In the genomic region with DNA sequence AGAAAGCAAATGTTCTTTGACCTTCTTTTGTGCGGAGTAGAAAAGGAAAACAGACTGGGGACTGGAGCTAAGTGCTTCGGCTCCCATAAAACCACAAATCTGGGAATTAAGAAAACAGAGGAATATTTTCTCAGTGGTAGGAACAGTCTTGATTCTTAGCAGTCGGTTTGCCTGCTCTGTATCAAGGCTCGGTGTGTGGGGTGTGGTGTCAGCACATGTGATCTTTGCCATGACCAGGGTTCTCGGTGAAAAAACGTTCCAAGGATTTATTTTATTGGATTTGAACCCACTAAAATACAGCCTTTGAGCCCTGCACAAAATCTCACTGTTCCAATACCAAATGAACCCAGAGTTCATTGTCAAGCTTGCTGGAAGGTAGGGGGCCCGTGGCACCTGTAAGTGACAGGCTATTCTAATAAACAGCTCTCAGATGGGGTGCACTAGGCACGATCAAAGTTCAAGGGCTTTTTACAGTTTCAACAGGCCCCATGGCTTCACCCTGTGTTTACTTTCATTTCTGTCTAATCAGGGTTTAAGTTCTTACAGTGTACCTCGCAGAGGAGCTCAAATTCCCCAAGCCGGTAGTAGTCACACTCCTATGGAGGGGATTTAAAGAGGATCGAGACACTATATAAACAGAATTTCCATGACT, we compare ENCODE assay signal across 22 mouse cellular contexts.
DNase-seq lines count a peak whose midpoint lies in the region; ATAC-seq and TF ChIP-seq lines count a peak whose summit lies in the region.
"Had no signal": no experiment of that assay in that cellular context is flagged by ENCODE, and none has a peak within 500 bp of the region (broad histone marks: within the 10 kb centered on the region; RNA-seq: fewer than 3 reads in every experiment).

No protein-coding gene starts in this region.

- no peak for TF ChIP-seq POLR2A in lung, adult 2 months (IDR thresholded peaks at IDR 0.05; ENCODE audit: borderline replicate concordance, extremely low read depth, low read depth, low read length)
- no peak for TF ChIP-seq POLR2A in myocyte (IDR thresholded peaks at IDR 0.05; ENCODE audit: insufficient read length, low read depth)

- no peaks in the 10 kb centered on the region for H3K79me2 ChIP-seq in myocyte (ENCODE audit: control insufficient read depth, insufficient read depth)

- DNase-seq in kidney, postnatal 0 days (ENCODE audit: low spot score), result peak; percentile 23
- DNase-seq in kidney, postnatal 4 days, result no peak
- peak; percentile 59 for DNase-seq in lung, postnatal 0 days (ENCODE audit: low spot score)
- DNase-seq in lung, adult 2 months, result no peak
- DNase-seq in left cerebral cortex, adult 18-20 months (ENCODE audit: low spot score in 2 of 2), result no peak
- DNase-seq in frontal cortex, postnatal 14 days (ENCODE audit: low spot score in 2 of 2), result no peak
- DNase-seq: adrenal gland, postnatal 14 days; cerebellum, adult 9-11 months; heart, postnatal 10 days; layer of hippocampus, postnatal 36 days; lung, postnatal 36 days; retina, postnatal 1 day; thymus, postnatal 36 days had no signal

- no peaks in the 10 kb centered on the region for H3K9me3 ChIP-seq in kidney, postnatal 0 days (replicated peaks; ENCODE audit: low read length)
- no peaks in the 10 kb centered on the region for H3K9me3 ChIP-seq in lung, postnatal 0 days (ENCODE audit: low read length)
- H3K9me3 ChIP-seq: embryonic facial prominence, embryonic 12.5 days had no signal

- no peaks in the 10 kb centered on the region for H3K27me3 ChIP-seq in kidney, postnatal 0 days (ENCODE audit: insufficient read depth, low read length)
- H3K27me3 ChIP-seq in lung, postnatal 0 days (replicated peaks; ENCODE audit: insufficient read depth, low read length), result no peaks in the 10 kb centered on the region
- no peaks in the 10 kb centered on the region for H3K27me3 ChIP-seq in myocyte (ENCODE audit: control insufficient read depth, insufficient read depth, insufficient read length)
- H3K27me3 ChIP-seq: embryonic facial prominence, embryonic 12.5 days; hindbrain, embryonic 12.5 days had no signal

- no peak overlapping the region for H3K4me2 ChIP-seq in kidney, postnatal 0 days (ENCODE audit: low read length)
- no peak overlapping the region for H3K4me2 ChIP-seq in lung, postnatal 0 days (replicated peaks; ENCODE audit: low read depth, low read length)
- peak overlapping the region; percentile 19 for H3K4me2 ChIP-seq in myocyte (ENCODE audit: low read depth)
- H3K4me2 ChIP-seq: embryonic facial prominence, embryonic 12.5 days; heart, embryonic 11.5 days; hindbrain, embryonic 12.5 days had no signal

- WGBS in kidney, postnatal 0 days, result 37% methylated on average over 11 of the region's 11 CpGs
- 43% methylated on average over 11 of the region's 11 CpGs for WGBS in lung, postnatal 0 days
- 60% methylated on average over 11 of the region's 11 CpGs for WGBS in lung, adult 2 months

- H3ac ChIP-seq in myocyte (ENCODE audit: control insufficient read depth, insufficient read length), result no peak overlapping the region

- no peak for ATAC-seq in kidney, postnatal 0 days (replicated peaks; ENCODE audit: low FRiP score, low read depth)
- ATAC-seq in lung, postnatal 0 days, result no peak
- ATAC-seq in monocyte, adult 5-6 weeks (replicated peaks; ENCODE audit: insufficient number of reproducible peaks, low FRiP score, low TSS enrichment, poor library complexity, severe bottlenecking), result no peak
- ATAC-seq: activated CD4-positive, CD25-positive, alpha-beta regulatory T cell, adult 4 months; forebrain, embryonic 16.5 days; midbrain, embryonic 16.5 days had no signal

- TF ChIP-seq EP300 in lung, postnatal 0 days (IDR thresholded peaks at IDR 0.05), result no peak

- H3K4me3 ChIP-seq in kidney, postnatal 0 days (replicated peaks; ENCODE audit: low read depth, low read length), result no peak overlapping the region
- no peak overlapping the region for H3K4me3 ChIP-seq in lung, postnatal 0 days (ENCODE audit: low read depth, low read length)
- H3K4me3 ChIP-seq in lung, adult 2 months (replicated peaks; ENCODE audit: extremely low read depth, low read depth, low read length), result no peak overlapping the region
- no peak overlapping the region for H3K4me3 ChIP-seq in myocyte
- H3K4me3 ChIP-seq: embryonic facial prominence, embryonic 12.5 days; hindbrain, embryonic 12.5 days had no signal

- TF ChIP-seq CTCF in kidney, postnatal 0 days (IDR thresholded peaks at IDR 0.05; ENCODE audit: low read depth), result no peak
- no peak for TF ChIP-seq CTCF in lung, postnatal 0 days (IDR thresholded peaks at IDR 0.05)
- TF ChIP-seq CTCF in lung, adult 2 months (IDR thresholded peaks at IDR 0.05; ENCODE audit: insufficient read depth, low read length), result no peak

- H3K9ac ChIP-seq in kidney, postnatal 0 days (ENCODE audit: low read depth, low read length), result no peak overlapping the region
- H3K9ac ChIP-seq in lung, postnatal 0 days (replicated peaks; ENCODE audit: low read depth), result no peak overlapping the region
- H3K9ac ChIP-seq: embryonic facial prominence, embryonic 12.5 days; hindbrain, embryonic 12.5 days had no signal

- no peak overlapping the region for H3K27ac ChIP-seq in kidney, postnatal 0 days
- 0 out of 2 replicates have a peak overlapping the region, but pooled peaks have one; percentile 0 for H3K27ac ChIP-seq in lung, postnatal 0 days (ENCODE audit: low read length)
- H3K27ac ChIP-seq: embryonic facial prominence, embryonic 12.5 days; hindbrain, embryonic 12.5 days had no signal

- H3K4me1 ChIP-seq in kidney, postnatal 0 days (replicated peaks; ENCODE audit: insufficient read depth, low read length), result peaks cover 18% of the 10 kb centered on the region
- peaks cover 5% of the 10 kb centered on the region; the same call in 1 of the 2 replicates for H3K4me1 ChIP-seq in lung, postnatal 0 days (ENCODE audit: insufficient read depth, low read depth, low read length)
- peaks cover 15% of the 10 kb centered on the region for H3K4me1 ChIP-seq in lung, adult 2 months (ENCODE audit: control insufficient read depth, insufficient read depth, low read length)

- no peaks in the 10 kb centered on the region for H3K36me3 ChIP-seq in kidney, postnatal 0 days (ENCODE audit: insufficient read depth, low read length)
- H3K36me3 ChIP-seq in lung, postnatal 0 days (ENCODE audit: insufficient read depth, low read length), result no peaks in the 10 kb centered on the region
- H3K36me3 ChIP-seq in myocyte (ENCODE audit: control insufficient read depth, insufficient read depth), result no peaks in the 10 kb centered on the region
- H3K36me3 ChIP-seq: embryonic facial prominence, embryonic 12.5 days; G1E; hindbrain, embryonic 12.5 days had no signal

TF ChIP-seq in myocyte, 11 proteins besides CTCF, POLR2A, EP300 and RAD21:
- no peak for TF ChIP-seq MYOG (IDR thresholded peaks at IDR 0.05; ENCODE audit: control insufficient read depth in 1 of 3, insufficient read depth in 1 of 3, insufficient read length in 2 of 3, low read depth in 2 of 3)
- no peak for TF ChIP-seq MYOD1 (IDR thresholded peaks at IDR 0.05; ENCODE audit: control insufficient read depth in 1 of 3, insufficient read length in 2 of 3, low read depth in 2 of 3)
- TF ChIP-seq USF1 (IDR thresholded peaks at IDR 0.05; ENCODE audit: low read depth), result no peak
- TF ChIP-seq E2F4 (IDR thresholded peaks at IDR 0.05; ENCODE audit: insufficient read depth), result no peak
- TF ChIP-seq MAX (IDR thresholded peaks at IDR 0.05; ENCODE audit: low read depth), result no peak
- no peak for TF ChIP-seq POLR2AphosphoS2 (IDR thresholded peaks at IDR 0.05; ENCODE audit: insufficient read length, low read depth)
- no peak for TF ChIP-seq TCF12 (IDR thresholded peaks at IDR 0.05; ENCODE audit: insufficient read depth, poor library complexity, severe bottlenecking)
- TF ChIP-seq REST (IDR thresholded peaks at IDR 0.05; ENCODE audit: insufficient read depth, insufficient read length), result no peak
- no peak for TF ChIP-seq SRF (IDR thresholded peaks at IDR 0.05; ENCODE audit: control insufficient read depth, insufficient read length, low read depth)
- no peak for TF ChIP-seq TCF3 (IDR thresholded peaks at IDR 0.05; ENCODE audit: insufficient read length, low read depth)
- no peak for TF ChIP-seq CEBPB (IDR thresholded peaks at IDR 0.05; ENCODE audit: insufficient read depth, poor library complexity, severe bottlenecking)

Comparison
In these comparisons a context has a peak if more than half of its experiments do, and no peak if none do; other contexts are left out.
1. DNase-seq: peak in kidney, postnatal 0 days (single experiment) and lung, postnatal 0 days (single experiment); none in kidney, postnatal 4 days (0 of 2), lung, adult 2 months (single experiment), left cerebral cortex, adult 18-20 months (0 of 2) and frontal cortex, postnatal 14 days (0 of 2).